Mouse (Mus musculus) C2C12 (cell line): ENCODE measurements at regions not wholly inside any gene's neighbourhood (a gene's known extent, or its start where the extent isn't known, plus 50 kb on each side); places are given as distances from the start of the nearest gene placed in this dataset.

Experiments used
- H3K27me3 ChIP-seq: one replicate; pipeline ENCODE4 v1.6.1; 2011; ENCODE audit not compliant: control insufficient read depth, insufficient read depth, insufficient read length
- H3K36me3 ChIP-seq: one replicate; pipeline ENCODE4 v1.6.1; 2011; ENCODE audit not compliant: control insufficient read depth, insufficient read depth
- H3K4me3 ChIP-seq: one replicate; pipeline ENCODE4 v1.5.1; 2011; ENCODE audit warnings: mild to moderate bottlenecking, control low read depth; ENCODE audit not compliant: poor library complexity, insufficient read depth, severe bottlenecking
- H3K79me2 ChIP-seq: one replicate; pipeline ENCODE4 v1.6.1; 2011; ENCODE audit not compliant: control insufficient read depth, insufficient read depth
- H3K79me3 ChIP-seq: one replicate; pipeline ENCODE4 v1.6.1; 2011; ENCODE audit warnings: low read depth, control low read depth
- H3ac ChIP-seq: one replicate; pipeline ENCODE3; 2011; ENCODE audit warnings: low read depth; ENCODE audit not compliant: control insufficient read depth, insufficient read length
- CEBPB ChIP-seq: IDR thresholded peaks from one replicate; pipeline ENCODE4 v1.6.1; 2011; ENCODE audit warnings: low read depth, mild to moderate bottlenecking, control low read depth, moderate library complexity
- CTCF ChIP-seq: IDR thresholded peaks from one replicate; pipeline ENCODE4 v1.5.1; 2011; ENCODE audit not compliant: control insufficient read depth, insufficient read depth, insufficient read length
- FOSL1 ChIP-seq: IDR thresholded peaks from one replicate; pipeline ENCODE4 v1.8.0; 2011; ENCODE audit warnings: mild to moderate bottlenecking, low read length; ENCODE audit not compliant: poor library complexity, insufficient read depth, severe bottlenecking
- MAX ChIP-seq: IDR thresholded peaks from one replicate; pipeline ENCODE4 v1.6.1; 2011; ENCODE audit warnings: mild to moderate bottlenecking, control low read depth
- MYOD1 ChIP-seq: IDR thresholded peaks from one replicate; pipeline ENCODE4 v1.6.1; 2011; ENCODE audit warnings: low read depth; ENCODE audit not compliant: control insufficient read depth, insufficient read length
- MYOG ChIP-seq: IDR thresholded peaks from one replicate; pipeline ENCODE4 v1.6.1; 2011; ENCODE audit not compliant: control insufficient read depth, insufficient read length; ENCODE audit errors: extremely low read depth
- USF1 ChIP-seq: IDR thresholded peaks from one replicate; pipeline ENCODE4 v1.6.1; 2011; ENCODE audit warnings: low read depth, mild to moderate bottlenecking, control low read depth, moderate library complexity

DNA sequence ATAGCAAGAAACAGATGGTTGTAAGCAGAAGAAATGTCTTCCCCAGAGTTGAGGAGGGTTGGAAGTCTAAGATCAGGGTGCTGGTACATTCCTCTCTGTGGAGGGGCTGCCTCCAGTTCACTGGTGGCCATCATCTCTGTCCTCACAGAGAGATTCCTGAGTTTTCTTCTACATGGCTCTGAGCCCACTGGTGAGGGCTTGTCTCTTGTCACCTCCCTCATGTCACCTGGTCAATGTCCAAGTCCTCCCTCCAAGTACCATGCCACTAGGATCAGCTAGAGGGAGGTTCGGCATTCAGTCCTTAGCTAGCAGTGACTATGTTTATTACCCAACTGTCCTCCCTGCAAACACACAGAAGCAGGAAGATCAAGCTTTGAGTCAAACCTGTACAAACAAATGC lies 258.3 kb downstream of the Tgfb2 start:
- H3K79me3 ChIP-seq, result no peaks in the 10 kb centered on the region
- no peaks in the 10 kb centered on the region for H3K36me3 ChIP-seq
- TF ChIP-seq MYOG (no peak), FOSL1 (no peak), CTCF (no peak)
- H3K27me3 ChIP-seq, result no peaks in the 10 kb centered on the region
- no peaks in the 10 kb centered on the region for H3K79me2 ChIP-seq
- H3ac ChIP-seq, result no peak overlapping the region
- H3K4me3 ChIP-seq, result no peak overlapping the region

DNA sequence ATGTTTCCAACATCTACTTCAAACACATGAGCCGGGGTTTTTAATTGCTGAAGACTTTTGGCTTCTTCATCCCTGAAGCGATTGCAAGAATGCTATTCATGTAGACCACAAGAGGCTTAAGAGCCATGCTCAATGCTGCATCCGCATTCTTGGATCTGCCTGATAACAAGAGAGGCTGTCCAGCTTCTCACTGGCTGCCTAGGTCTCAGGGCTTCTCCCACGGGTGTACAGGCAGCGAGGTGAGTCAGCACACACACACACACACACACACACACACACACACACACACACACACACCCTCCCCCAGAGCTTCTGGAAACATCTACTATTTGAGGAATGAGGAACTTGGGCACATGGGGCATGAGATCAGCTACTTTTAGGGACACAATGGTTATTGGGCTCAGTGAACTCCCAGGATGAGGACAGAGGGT lies 261.1 kb downstream of the Tgfb2 start:
- Histone ChIP-seq H3K79me3 (no peaks in the 10 kb centered on the region), H3K36me3 (no peaks in the 10 kb centered on the region), H3K27me3 (no peaks in the 10 kb centered on the region), H3ac (no peak overlapping the region), H3K4me3 (no peak overlapping the region), H3K79me2 (no peaks in the 10 kb centered on the region)
- TF ChIP-seq CTCF (no peak), MYOD1 (no peak), CEBPB (no peak), FOSL1 (peak; percentile 52), MAX (peak; percentile 92), USF1 (peak; percentile 43), MYOG (no peak)

GRCm38 (mm10) chr1:186442160-186442559 lies 263.6 kb downstream of the Tgfb2 start:
- Histone ChIP-seq H3K4me3 (no peak overlapping the region), H3K36me3 (no peaks in the 10 kb centered on the region), H3K79me3 (no peaks in the 10 kb centered on the region), H3K79me2 (no peaks in the 10 kb centered on the region), H3K27me3 (no peaks in the 10 kb centered on the region), H3ac (no peak overlapping the region)
- TF ChIP-seq CEBPB (no peak), MYOD1 (peak; percentile 89)

GRCm38 (mm10) chr1:186435336-186435972 lies 270.3 kb downstream of the Tgfb2 start:
- no peaks in the 10 kb centered on the region for H3K27me3 ChIP-seq
- no peaks in the 10 kb centered on the region for H3K79me2 ChIP-seq
- no peak overlapping the region for H3ac ChIP-seq
- no peak overlapping the region for H3K4me3 ChIP-seq
- no peaks in the 10 kb centered on the region for H3K36me3 ChIP-seq
- no peaks in the 10 kb centered on the region for H3K79me3 ChIP-seq
- no peak for TF ChIP-seq CEBPB
- TF ChIP-seq CTCF, result no peak
- TF ChIP-seq FOSL1, result no peak
- no peak for TF ChIP-seq USF1
- TF ChIP-seq MYOD1, result no peak
- TF ChIP-seq MYOG, result no peak
- TF ChIP-seq MAX, result no peak

- Histone ChIP-seq H3K27me3 (no peaks in the 10 kb centered on the region), H3K36me3 (no peaks in the 10 kb centered on the region), H3K79me3 (no peaks in the 10 kb centered on the region), H3K79me2 (no peaks in the 10 kb centered on the region), H3ac (no peak overlapping the region), H3K4me3 (no peak overlapping the region)
- TF ChIP-seq FOSL1, result no peak
- no peak for TF ChIP-seq CEBPB
- no peak for TF ChIP-seq MAX
- TF ChIP-seq CTCF, result no peak
- TF ChIP-seq USF1, result no peak
- no peak for TF ChIP-seq MYOD1
- no peak for TF ChIP-seq MYOG
Observed at GRCm38 (mm10) chr1:186434782-186435181, 271.0 kb downstream of the Tgfb2 start.

DNA sequence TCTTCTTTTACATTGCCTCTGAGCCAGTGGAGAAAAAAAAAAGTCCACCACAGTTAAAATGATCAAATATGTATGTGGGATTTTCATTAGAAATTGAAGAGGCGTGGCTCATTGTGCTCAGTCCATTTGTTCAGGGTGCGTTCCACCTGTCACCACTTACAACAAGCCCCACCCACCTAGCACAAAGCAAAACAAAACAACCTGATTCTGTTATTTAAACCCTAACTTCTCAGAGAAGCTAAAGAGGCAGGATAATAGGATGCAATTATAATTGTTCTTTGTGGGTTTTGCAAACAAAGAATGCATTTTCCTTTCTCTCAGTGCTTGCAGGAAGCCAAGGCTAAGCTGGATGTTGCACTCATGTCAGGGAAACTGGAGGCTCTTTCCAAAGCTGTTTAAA lies 271.8 kb downstream of the Tgfb2 start:
- Histone ChIP-seq H3K4me3 (no peak overlapping the region), H3K79me3 (no peaks in the 10 kb centered on the region), H3K36me3 (no peaks in the 10 kb centered on the region), H3K27me3 (no peaks in the 10 kb centered on the region), H3ac (no peak overlapping the region), H3K79me2 (no peaks in the 10 kb centered on the region)
- TF ChIP-seq MYOG, result no peak
- no peak for TF ChIP-seq CTCF
- no peak for TF ChIP-seq USF1
- TF ChIP-seq FOSL1, result no peak
- TF ChIP-seq MYOD1, result no peak
- TF ChIP-seq MAX, result no peak
- TF ChIP-seq CEBPB, result no peak
